Mouse (Mus musculus) cerebellum, postnatal 36 days (tissue): ENCODE results near the gene Cactin.

Source experiments
- DNase-seq, 2 experiments: peaks; one replicate each; pipeline ENCODE4 v3.0.0; 2021 to 2022; ENCODE audit warnings: mixed read lengths in 2 of 2

The Cactin gene

DNA sequence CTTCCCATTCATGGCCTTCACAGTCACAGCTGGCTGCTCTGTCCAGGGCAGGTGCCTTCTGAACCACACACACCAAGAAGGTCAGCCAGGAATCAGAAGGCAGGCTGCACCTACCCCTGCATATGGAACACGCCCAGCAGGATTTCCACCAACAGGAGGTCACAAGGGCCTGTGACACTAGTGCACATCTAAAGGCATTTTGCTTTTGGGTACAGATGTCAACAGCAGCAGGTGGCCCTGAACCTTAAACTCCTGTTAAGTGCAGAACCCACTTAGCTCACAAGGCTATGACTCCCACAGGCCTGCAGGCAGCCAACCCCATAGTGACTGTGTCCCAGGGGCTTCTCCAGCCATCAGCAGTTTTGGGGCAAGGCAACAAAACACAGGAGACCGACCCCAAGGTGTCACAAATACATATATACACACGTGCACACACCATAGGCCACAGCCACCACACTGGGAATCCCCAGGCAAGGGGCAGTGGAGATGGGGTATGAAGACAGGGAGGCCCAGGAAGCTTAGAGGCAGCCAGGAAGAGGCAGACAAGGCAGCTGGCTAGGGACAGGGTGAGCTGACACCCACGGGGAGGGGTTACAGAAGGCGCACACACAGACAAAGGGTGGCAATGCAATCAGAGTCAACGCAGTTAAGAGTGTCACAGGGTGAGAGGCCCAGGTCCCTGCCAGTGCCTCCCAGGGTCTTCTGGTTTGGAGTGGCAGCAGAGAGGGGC, 45.7 kb downstream of the Cactin start:
- no peak for DNase-seq

DNA sequence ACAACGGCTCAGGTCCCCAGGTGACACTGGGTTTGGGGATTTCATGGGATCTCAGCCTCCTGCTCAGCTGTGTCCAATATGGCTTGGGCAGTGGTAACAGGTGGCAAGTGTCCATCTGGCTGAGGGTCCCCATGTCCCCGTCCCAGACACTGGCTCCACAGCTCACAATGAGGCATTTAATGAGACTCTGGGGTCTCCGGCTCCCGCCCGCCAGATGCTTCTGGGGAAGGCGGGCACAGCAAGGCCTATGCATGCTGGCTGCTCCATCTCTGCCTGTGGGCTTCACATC, 46.2 kb downstream of the Cactin start:
- DNase-seq, result no peak

DNA sequence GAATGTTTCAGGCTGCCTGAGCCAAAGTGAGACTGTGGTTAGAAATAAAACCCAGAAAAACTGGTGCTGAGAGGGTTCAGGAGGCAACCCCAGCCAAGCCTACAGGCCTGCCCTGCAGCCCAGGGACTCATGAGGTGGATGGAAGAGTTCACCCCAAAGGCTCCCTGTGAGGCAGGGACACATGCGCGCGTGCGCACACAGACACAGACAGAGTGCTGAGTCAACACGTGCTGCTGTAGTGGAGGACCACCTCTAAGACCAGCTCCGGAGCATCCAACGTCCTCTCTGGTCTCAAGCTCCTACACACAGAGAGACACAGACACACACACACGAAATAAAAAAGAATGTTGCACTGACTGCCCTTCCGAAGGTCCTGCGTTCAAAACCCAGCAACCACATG, 54.4 kb downstream of the Cactin start:
- DNase-seq, result no peak
